Mouse (Mus musculus) gastrocnemius, postnatal 14 days (tissue): ENCODE results near the gene Tshz3. TPM values are rescaled to one million over a fixed set of nuclear protein-coding genes. Genes with fewer than 3 reads are reported as not detected.

Experiments used
- DNase-seq: peaks from one replicate; pipeline ENCODE4 v3.0.0; 2021; ENCODE audit warnings: mixed read lengths
- intact Hi-C: fragments of 180-260 bp; cut with DNase I; formaldehyde crosslinking; loops from one replicate; pipeline ENCODE4 v1.15.1; 2025; ENCODE audit warnings: low total_unique reads
- total RNA-seq, 2 experiments: library from RNA; stranded (reverse); gene quantifications; 2 replicates each; pipeline ENCODE4 v1.2.3; 2021

Gene Tshz3
- total RNA-seq, 2 experiments from 2014 or later = 5.0 to 5.3 TPM

- intact Hi-C loops = no loop called here
- no peak for DNase-seq
Observed at GRCm38 (mm10) chr7:36767501-36768092, 69.7 kb downstream of the Tshz3 start.

- intact Hi-C loops = no loop called here
Observed at GRCm38 (mm10) chr7:36773086-36773485, 75.2 kb downstream of the Tshz3 start.

GRCm38 (mm10) chr7:36776956-36777355 lies 79.0 kb downstream of the Tshz3 start:
- intact Hi-C loops = no loop called here
- no peak for DNase-seq

More at GRCm38 (mm10) chr7:36773086-36773485, 75.2 kb downstream of the Tshz3 start:
- no peak for DNase-seq

GRCm38 (mm10) chr7:36778456-36778855 lies 80.5 kb downstream of the Tshz3 start:
- no peak for DNase-seq
- intact Hi-C loops = no loop called here

GRCm38 (mm10) chr7:36784243-36784773 lies 86.4 kb downstream of the Tshz3 start:
- DNase-seq = no peak
- intact Hi-C loops = no loop called here

- intact Hi-C loops = no loop called here
Observed at GRCm38 (mm10) chr7:36786713-36787421, 88.9 kb downstream of the Tshz3 start.

GRCm38 (mm10) chr7:36796392-36797187 lies 98.7 kb downstream of the Tshz3 start:
- intact Hi-C loops = no loop called here
- no peak for DNase-seq

More at GRCm38 (mm10) chr7:36786713-36787421, 88.9 kb downstream of the Tshz3 start:
- no peak for DNase-seq
